Mouse (Mus musculus): ENCODE results near the gene Cant1. TPM values are rescaled to one million over a fixed set of nuclear protein-coding genes. Genes with fewer than 3 reads are reported as not detected.
A peak's percentile ranks its signal among the peaks of the same experiment; 100 is the strongest.
"Not testable (repeated sequence)": the region's sequence is repeated elsewhere in the genome, so short reads cannot be mapped to it uniquely, and the experiment has no call there.

Cant1 gene
- polyA plus RNA-seq, 1 experiment: 40.2 TPM

DNA sequence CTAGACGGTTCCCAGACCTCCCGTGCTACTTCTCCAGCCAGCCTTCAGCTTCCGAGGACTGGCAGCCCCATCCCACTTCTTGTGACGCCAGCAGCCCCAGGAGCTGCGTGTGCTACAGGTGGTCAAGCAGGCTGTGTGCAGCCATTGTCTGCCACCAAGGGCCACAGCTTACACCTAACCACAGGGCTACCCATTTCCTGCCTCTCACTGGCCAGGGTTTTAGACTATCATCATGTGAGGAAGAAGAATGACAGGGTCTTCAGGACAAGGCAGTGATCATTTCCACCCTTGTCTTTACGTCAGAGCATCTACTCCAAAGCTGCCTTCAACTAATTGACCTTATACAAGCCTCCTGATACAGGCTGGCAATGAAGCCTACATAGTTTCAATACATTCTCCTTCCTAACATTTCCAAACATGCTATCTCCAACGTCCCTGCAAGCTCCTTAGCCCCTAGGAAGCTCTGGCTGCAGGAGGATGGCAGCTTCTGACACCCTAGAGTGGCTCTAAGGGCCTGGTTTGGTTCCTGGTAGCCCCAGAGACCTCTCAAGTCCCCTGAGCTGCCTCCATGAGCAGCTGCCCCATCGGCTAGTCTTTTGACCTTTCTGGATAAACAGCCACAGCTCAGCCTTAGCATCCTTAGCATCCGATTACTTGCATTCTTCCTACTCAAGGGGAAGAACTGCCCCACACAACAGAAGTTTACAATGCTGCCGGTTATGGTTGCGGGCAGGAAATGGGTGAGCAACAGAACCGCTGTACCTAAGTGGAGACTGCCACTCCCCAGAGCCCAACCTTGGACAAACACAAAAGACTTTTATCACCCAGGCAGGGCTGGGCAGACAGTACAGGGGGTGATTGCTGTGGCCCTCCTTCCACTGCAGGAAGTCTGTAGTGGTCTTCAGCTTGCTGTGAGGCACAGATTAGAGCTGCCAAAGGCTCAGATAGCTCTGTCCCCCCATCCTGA lies 9.5 kb downstream of the Cant1 start:
- DNase-seq (ENCODE audit: extremely low spot score in 1 of 2, low spot score in 1 of 2): no peak

DNA sequence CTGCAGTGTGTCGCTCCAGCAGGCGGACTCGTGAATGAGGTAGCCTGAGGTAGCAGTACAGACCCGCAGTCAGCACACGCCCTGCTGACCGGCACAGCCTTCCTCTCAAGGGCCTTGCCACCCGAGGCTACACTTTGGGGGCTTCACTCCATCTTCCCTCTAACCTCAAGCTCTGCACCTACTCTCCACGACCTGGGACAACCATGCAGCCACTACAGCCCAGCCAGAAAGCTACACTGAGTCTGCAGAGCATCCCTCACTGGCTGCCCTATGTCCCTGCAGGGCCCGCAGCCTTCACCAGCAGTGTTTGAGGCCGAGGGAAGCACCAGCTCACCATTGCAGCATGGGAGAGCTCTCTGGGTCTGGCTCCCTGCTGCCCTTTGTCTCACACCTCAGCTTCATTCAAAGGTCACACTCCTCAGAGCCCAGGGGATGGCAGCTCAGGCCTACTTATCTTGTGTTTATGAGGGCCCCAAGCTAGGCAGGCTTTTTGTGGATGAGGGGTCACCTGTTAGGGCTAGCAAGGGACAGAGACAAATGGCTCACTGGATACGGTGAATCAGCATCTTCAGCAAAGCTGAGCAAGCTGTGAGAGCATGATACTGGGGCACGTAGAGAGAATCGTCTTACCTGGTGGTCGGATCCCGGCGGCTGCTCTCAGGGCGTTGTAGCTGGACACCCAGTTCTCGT lies 10.7 kb downstream of the Cant1 start:
- DNase-seq (ENCODE audit: extremely low spot score in 1 of 2, low spot score in 1 of 2): no peak

DNA sequence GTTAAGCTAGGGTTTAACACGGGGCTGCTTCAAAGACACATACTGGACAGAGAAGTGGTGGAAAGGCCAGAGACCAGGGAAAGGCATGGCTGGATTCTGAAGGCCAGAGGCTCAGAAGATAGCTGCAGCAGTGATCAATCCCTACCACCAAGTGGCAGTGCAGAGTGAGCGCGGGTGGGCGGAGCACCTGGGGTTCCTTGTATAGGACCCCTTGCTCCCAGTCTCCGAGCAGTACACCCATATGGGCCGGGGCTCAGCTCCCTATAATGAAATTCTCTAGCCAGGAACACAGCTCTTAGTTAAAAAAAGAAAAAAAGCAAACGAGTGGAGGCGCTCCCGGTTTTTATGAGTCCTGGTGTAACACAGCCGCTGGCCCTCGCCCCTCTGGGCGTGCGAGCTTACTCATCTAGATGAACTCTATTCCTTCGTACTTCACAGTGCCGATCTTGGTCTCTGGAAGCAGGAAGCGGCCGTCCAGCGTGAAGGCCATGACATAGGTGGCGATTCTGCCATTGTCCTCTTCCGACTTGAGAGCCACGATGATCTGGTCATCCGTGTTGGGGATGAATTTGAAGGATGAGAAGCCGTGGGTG lies 11.5 kb downstream of the Cant1 start:
- peak in 1 of 2 experiments; percentile 59 for DNase-seq (ENCODE audit: extremely low spot score in 1 of 2, low spot score in 1 of 2)

DNA sequence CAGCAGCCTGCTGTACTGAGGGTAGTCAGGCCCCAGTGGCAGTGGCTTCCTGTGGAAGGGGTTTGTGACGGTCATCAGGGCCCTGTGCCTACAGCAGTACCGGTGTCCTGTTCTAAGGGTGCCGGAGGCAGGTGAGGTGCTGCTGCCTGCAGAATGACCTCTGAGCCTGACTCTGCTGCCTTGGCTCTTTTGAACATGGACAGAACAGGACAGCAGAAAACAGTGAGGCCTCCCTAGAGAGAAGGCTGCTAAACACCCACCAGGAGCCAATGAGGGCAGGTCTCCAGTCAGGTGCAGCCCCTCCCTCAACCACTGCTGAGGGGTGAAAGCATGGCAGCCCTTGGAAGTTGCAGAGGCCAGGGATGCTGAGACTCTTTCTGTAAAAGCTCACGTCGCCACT lies 12.4 kb downstream of the Cant1 start:
- no peak for DNase-seq (ENCODE audit: extremely low spot score in 1 of 2, low spot score in 1 of 2)

DNA sequence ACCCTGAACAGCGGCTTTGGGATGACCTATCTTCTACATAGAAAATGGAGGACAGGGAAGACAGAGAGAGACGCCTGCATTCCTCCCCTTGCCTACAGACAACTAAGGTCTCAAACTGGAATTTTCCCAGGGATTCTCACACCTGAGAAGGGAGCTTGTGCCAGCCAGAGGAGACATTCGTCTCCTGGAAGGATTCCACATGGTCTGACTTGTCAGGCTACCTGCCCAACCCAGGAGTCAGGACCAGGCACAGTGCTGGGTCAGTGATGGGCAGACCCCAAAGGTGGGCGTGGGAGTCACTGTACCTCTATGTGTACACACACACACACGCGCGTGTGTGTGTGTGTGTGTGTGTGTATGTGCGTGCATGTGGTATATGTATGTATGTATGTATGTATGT lies 13.6 kb downstream of the Cant1 start:
- no peak for DNase-seq (ENCODE audit: extremely low spot score in 1 of 2, low spot score in 1 of 2)

DNA sequence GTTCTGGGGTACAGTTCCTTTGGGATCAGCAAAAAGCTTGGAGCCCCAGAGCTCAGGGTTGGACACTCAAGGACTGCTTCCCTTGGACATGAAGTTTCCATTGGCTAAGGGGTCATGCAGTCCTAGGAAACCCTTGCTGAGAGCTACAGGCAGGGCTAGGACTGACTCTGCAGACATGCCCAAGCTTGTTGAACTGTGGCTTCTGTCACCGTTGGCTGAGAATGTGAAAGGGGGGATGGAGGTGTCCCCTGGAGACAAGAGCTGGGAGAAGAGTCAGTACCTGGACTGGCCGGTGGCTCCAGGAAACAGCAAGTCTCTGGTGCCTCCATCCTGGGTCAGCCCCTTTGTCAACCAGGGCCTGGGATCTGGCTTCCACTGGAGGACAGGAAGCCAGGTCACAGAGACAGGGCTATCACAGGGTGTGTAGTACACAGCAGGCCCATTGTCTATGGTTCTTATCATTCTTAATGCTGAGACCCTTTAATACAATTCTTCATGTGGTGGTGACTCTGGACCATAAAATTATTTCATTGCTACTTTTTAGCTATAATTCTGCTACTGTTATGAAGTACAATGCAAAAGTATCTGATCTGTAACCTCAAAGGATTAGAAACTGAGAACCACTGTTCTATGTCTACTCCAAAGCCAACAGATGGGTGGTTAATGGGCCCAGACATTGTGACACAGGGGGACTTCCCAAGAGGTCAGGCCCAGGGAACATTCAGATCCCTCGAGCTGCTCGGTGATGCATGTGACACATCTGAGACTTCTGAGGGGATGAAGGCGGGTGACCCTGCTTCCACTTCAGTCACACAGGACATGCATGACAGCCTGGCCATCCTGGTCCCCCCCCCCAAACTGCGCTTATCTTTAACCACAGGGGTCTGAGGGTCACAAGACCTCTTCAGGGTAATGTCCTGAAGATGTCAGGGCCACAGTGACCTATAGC lies 14.7 kb downstream of the Cant1 start:
- no peak for DNase-seq (ENCODE audit: extremely low spot score in 1 of 2, low spot score in 1 of 2)

DNA sequence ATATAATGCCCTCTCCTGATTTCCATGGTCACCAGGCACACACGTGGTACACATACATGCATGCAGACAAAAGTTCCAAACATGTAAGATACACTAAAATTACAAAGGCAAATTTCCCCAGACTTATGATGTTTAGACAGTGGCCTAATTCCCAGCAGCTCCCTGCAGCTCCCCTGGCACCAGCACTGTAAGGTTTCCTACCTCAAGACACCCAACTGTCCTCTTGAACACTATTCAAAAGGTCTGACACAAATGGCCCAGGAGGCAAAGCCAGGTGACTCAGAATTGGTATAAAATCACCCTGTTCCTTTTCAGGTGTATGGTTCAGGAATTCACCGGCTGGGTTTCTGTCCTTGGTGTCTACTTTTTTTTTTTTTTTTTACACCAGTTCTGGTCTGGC lies 15.7 kb downstream of the Cant1 start:
- DNase-seq (ENCODE audit: extremely low spot score in 1 of 2, low spot score in 1 of 2): no peak

DNA sequence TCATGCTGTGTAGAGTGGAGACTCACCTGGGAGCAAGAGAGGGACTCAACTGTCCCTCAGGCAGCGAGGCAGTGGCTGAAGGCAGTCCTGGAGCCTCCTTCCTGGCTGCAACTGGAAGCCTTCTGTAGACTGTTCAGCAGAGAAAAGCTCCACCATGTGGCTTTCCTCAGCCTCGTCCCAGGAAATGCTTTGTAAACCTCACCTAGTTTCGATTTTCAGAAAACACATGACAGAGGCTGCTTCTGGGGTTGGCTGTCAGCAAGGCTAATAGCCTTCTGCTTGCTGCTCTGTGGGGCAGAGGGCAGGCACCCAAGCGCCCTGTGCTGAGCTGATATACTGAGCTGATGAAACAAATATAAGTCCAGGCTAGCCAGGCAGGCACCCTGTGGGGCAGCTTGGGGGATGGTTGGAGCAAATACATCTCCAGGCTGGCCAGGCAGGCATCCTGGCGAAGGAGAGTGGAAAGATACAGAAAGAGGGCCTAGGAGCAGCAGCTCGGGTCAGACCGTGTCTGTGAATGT lies 17.1 kb downstream of the Cant1 start, which contains the start of gene Lgals3bp:
TSS of gene Lgals3bp (minus strand) at position 333 of the 521 bp plus-strand sequence.
- DNase-seq (ENCODE audit: extremely low spot score in 1 of 2, low spot score in 1 of 2): peak; percentile 43 to 73

DNA sequence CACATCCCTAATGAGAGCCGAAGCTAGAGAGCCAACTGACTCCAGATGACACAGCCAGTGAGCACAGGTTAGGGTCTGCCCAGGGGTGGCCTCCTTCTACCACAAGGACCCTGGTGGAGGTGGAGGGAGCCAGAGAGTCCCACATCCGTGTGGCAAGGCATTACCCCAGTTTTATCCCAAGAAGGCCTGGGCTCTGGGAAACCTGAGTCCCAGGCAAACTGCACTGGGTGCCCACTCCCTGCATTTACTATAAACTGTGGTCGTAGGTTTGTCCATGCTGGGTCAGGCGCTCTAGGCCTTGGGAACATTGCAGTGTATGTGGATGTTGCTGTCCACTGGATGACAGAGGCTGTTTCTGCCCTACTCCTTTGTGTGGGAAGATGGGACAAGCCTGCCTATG lies 17.7 kb downstream of the Cant1 start:
- no peak for DNase-seq (ENCODE audit: extremely low spot score in 1 of 2, low spot score in 1 of 2)

DNA sequence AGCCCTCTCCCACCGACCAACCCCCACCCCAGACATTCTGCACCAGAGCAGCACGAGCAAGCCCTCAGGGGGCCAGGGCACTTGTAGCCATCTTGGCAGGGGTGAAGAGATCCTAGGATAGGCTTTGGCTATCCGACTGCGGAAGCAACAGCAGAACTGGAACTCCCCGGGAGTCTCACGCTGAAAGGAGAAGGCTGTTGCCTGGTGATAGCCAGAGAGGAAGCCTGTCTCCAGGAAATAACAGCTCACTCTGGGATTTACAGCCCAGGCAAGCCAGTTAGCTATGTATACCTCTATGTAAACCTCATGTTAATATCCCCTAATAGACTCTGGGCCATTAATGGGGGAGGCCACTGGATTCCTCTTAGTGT lies 18.3 kb downstream of the Cant1 start:
- no peak for DNase-seq (ENCODE audit: extremely low spot score in 1 of 2, low spot score in 1 of 2)

DNA sequence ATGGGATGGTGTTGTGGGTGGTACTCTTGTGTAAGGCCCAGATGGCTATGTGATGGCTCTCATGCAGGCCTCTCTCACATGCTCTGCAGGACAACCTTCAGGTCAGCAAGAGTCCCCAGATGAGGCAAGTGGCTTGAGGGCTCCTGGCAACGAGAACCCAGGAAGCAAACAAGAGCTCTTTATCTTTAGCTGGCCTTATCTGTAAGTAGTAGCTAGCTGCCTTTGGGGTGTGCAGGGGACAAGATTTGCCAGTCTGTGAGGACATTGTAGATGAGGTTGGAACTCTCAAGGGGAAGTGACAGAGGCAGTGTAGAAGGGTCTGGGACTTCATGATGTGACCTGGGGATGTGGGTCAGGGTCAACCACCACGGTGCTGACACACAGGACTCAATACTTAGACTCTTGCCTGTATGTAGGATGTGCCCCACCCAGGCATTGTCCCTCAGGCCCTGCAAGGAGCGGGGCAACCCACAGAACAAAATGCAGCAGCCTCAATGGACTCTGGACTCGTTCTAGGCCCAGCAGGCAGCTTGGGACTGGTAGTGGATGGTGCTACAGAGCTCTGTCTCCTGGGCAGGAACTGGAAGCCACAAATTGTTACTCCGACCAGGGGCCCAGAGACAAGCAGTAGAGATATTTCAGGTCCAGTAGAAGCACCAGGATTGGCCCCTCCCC lies 18.9 kb downstream of the Cant1 start:
- DNase-seq (ENCODE audit: extremely low spot score in 1 of 2, low spot score in 1 of 2): no peak

DNA sequence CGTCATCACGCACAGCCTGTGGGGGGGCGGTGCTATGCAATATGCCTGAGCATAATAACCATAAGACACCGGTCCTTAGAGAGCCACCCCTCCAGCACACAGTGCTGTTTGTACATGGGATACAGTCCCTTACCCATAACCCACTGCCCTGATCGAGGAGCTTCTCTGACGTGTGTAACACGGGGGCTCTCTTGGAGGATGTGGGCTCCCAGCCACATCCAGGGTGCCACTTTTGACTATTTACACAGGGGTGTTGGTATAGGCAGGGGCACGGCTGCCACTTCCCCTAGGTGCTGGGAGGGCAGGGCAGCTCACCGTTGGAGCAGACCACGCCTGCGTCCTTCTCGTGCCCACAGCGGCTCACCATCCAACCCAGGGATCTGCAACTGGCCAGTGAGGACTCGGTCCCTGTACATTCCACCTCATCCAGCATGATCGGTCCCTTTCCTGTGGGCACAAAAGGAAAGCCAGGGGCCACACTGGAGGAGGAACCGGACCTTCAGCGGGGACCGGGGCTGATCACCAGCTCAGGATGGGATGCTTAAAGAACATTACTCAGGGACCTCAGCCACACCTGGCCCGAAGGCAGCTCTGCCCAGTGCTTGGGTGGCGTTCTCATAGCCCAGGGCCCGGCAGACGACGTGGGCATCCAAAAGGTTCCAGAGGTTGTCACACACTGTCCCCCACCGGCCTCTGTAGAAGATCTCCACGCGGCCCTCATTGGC lies 20.9 kb downstream of the Cant1 start:
- DNase-seq (ENCODE audit: extremely low spot score in 1 of 2, low spot score in 1 of 2): no peak

DNA sequence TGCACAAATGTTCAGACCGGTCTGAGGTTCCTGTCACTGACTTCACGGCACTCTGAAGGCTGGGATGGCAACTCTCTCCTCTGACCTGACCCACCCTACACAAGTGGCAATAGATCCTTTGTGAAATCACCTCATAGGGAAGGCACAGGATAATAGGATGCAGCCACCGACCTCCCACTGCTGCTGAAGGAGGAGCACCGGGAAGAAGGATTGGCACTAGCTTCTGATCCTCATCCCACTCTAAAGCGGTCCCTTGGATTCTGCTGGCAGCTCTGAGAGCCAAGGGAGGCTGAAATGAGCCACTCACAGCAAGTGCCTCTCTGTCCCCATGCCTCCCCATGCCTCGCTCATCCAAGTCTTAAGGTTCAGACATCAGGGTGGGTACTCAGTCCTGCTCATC lies 24.3 kb downstream of the Cant1 start:
- DNase-seq (ENCODE audit: extremely low spot score in 1 of 2, low spot score in 1 of 2): no peak

DNA sequence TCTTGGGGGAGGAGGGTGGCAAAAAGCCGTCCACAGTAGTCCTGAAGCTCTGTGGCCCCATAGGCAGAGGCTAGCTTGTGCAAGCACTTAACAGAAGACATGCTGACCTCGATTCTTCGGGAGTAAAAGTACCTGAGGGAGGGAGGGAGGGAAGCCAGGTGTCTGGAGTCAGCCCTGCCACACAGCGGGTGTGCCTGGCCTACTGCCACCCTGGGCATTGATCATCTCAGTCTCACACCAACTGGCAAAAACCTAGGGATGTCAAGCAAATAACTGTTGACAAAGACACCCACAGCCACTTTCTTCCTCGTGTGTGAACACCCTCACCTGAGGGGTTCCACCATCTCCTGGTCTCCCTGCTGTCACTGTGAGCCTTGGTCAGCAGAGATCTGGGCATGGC lies 24.9 kb downstream of the Cant1 start:
- no peak for DNase-seq (ENCODE audit: extremely low spot score in 1 of 2, low spot score in 1 of 2)

DNA sequence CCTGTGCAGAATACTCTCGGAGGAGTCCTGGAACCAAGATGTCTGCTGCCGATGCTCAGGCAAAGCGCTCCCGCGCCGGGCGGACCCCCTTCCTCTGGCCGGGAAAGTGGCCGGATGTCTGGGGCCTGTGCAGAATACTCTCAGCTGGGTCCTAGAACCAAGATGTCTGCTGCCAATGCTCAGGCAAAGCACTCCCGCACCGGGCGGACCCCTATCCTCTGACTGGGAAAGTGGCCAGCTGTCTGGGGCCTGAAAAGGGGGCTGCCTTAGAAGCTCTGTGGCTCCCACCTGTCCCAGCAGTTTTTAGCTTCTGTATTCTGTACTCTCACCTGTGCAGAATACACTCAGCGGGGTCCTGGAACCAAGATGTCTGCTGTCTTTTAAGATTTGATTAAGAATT lies 31.1 kb downstream of the Cant1 start:
- DNase-seq (ENCODE audit: extremely low spot score in 1 of 2, low spot score in 1 of 2): not testable (repeated sequence)

DNA sequence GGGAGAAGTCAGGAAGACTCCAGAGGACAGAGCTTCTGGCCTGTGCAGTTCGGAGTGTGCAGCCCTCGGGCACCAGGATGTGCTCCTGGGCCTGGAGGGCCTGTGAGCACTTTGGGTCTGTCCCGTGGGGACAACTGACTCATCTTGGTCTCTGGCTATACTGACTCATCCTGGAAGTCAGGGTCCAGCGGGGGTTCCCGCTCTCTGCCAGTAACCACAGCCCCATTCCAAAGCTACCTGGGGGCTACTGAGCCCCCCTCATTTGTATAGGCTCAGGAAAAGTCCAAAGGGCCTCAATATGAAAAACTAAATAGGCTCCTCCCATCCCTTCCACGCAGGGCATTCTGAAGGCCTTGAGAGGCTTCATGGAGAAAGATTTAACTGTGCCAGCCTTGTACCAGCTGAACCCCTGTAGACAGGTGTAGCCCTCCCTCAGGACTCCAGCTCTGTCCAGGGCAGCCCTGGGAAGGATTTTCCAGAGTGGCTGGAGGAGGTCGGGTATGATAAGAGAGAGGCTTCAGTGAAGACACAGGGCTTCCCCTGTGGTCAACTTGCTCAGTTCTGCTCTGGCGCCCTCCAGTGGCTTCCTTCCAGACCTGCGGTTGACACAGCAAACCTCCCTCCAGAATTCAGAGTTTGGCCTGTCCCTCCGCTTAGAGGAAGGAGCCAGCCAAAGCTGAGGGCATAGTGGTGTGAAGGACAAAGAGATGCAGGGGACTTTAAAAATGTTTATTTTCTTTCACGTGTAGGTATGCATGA lies 39.5 kb downstream of the Cant1 start:
- peak in 1 of 2 experiments; percentile 94 for DNase-seq (ENCODE audit: extremely low spot score in 1 of 2, low spot score in 1 of 2)

DNA sequence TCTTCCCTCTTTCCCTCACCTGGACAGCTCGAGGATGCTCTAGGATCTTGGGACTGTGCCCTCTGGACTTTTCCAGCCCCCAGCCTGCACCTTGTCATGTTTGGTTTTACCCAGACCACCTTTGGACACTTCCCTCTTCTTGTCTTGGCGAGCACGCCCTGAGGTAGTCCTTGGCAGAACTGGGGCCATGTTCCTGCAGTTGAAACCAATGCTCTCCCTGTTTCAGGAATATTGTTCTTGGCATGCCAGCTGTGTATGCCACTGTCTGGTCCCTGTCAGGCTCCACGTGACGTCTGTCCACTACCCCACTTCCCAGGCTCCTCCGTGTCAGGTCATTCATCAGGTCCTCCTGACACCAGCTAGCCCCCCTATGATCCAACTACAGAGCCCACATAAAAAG lies 40.2 kb downstream of the Cant1 start:
- DNase-seq (ENCODE audit: extremely low spot score in 1 of 2, low spot score in 1 of 2): no peak

DNA sequence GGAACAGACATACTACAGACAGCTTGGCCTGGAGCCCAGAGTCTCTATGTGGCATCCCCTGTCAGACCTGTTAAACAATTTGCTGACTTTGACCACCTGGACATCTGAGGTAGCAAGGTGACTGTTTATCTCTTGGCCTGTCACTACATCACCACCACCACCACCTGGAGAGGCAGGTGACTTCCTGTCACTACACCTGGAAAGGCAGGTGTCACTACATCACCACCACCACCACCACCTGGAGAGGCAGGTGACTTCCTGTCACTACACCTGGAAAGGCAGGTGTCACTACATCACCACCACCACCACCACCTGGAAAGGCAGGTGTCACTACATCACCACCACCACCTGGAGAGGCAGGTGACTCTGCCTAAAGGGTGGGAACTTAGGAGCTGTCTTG lies 42.6 kb downstream of the Cant1 start:
- DNase-seq (ENCODE audit: extremely low spot score in 1 of 2, low spot score in 1 of 2): not testable (repeated sequence)

Measured in frontal cortex, adult 2 months (tissue).